Mouse (Mus musculus) heart, embryonic 14.5 days (tissue): ENCODE data around the gene Spns2. TPM values are rescaled to one million over a fixed set of nuclear protein-coding genes. Genes with fewer than 3 reads are reported as not detected.

Source experiments
- ATAC-seq: fragments of 200-750 bp; cut with Nextera tagmentation; 2 replicates; pipeline ENCODE4 v1.8.0; 2017; ENCODE audit warnings: low read depth, moderate TSS enrichment; ENCODE audit not compliant: insufficient number of reproducible peaks, insufficient read depth, low FRiP score
- H3K27ac ChIP-seq, 2 experiments: fragments of 200-500 bp in 1 of 2; fragments of 300-500 bp in 1 of 2; sonication (generic) in 1 of 2; replicated peaks in 1 of 2; 2 replicates each; pipeline ENCODE4 v1.5.1; 2012 to 2014; ENCODE audit warnings: low read depth in 2 of 2, low read length in 2 of 2, control low read depth in 1 of 2, mild to moderate bottlenecking in 1 of 2, mixed read lengths in 1 of 2; ENCODE audit not compliant: control insufficient read depth in 1 of 2, insufficient read depth in 1 of 2
- H3K27me3 ChIP-seq: fragments of 300-500 bp; sonication (generic); 2 replicates; pipeline ENCODE4 v1.6.1; 2014; ENCODE audit warnings: mild to moderate bottlenecking, low read length, control low read depth; ENCODE audit not compliant: control insufficient read depth, insufficient read depth
- H3K36me3 ChIP-seq: fragments of 300-500 bp; sonication (generic); 2 replicates; pipeline ENCODE4 v1.6.1; 2014; ENCODE audit warnings: mild to moderate bottlenecking, control low read depth, low read length, mixed read lengths; ENCODE audit not compliant: control insufficient read depth, insufficient read depth
- H3K4me1 ChIP-seq, 2 experiments: fragments of 200-500 bp in 1 of 2; fragments of 300-500 bp in 1 of 2; sonication (generic) in 1 of 2; 2 replicates each; pipeline ENCODE4 v1.6.1; 2012 to 2014; ENCODE audit warnings: low read length in 2 of 2, control low read depth in 1 of 2, mixed read lengths in 1 of 2; ENCODE audit not compliant: control insufficient read depth in 2 of 2, insufficient read depth in 2 of 2
- H3K4me2 ChIP-seq: fragments of 300-500 bp; sonication (generic); 2 replicates; pipeline ENCODE4 v1.6.1; 2014; ENCODE audit warnings: mild to moderate bottlenecking, low read length
- H3K4me3 ChIP-seq, 2 experiments: fragments of 200-500 bp in 1 of 2; fragments of 300-500 bp in 1 of 2; sonication (generic) in 1 of 2; 2 replicates each; pipeline ENCODE4 v1.5.1; 2012 to 2014; ENCODE audit warnings: low read length in 2 of 2, mild to moderate bottlenecking in 2 of 2, control low read depth in 1 of 2, low read depth in 1 of 2, moderate library complexity in 1 of 2; ENCODE audit not compliant: control insufficient read depth in 1 of 2, insufficient read depth in 1 of 2
- H3K9ac ChIP-seq: fragments of 300-500 bp; sonication (generic); 2 replicates; pipeline ENCODE4 v1.6.1; 2014; ENCODE audit warnings: mild to moderate bottlenecking, low read length
- H3K9me3 ChIP-seq: fragments of 300-500 bp; sonication (generic); 2 replicates; pipeline ENCODE4 v1.6.1; 2016; ENCODE audit warnings: low read length, control low read depth; ENCODE audit not compliant: control insufficient read depth
- WGBS: fragments of 180-500 bp; shearing (Covaris S2); extraction: QIAGEN DNeasy Blood & Tissue Kit; methylation state at CpG from one replicate; pipeline ENCODE4 v1.1.7; 2014; 5-methylcytosine and 5-hydroxymethylcytosine counted together
- polyA plus RNA-seq: library from polyadenylated mRNA; unstranded; fragments of >200 nt; fragmentation: Nextera tagmentation; extraction: Ambion mirVana; gene quantifications from 2 replicates; pipeline ENCODE4 v1.2.1, GENCODE M21; 2014

Gene Spns2
- polyA plus RNA-seq, 1 experiment from 2014 or later, result 3.7 TPM

DNA sequence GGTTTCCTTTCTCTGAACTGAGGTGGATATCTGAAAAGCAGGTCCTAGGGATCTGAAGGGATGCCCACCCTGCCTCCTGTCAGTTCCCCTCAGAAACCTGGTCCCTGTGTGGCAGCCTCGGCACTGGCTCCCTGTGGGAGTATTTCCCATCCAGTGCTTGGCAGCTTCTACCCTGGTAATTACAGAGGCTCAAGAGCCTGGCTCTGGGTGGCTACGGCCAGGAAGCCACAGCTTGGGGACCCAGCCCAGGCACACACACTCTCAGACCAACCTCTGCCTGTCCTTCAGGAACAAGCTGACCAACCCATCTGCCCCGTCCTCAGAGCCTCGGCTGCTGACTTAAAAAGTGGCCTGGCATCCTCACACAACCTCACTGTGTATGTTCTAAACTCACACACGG, 8.4 kb downstream of the Spns2 start:
- Histone ChIP-seq H3K27me3 (no peaks in the 10 kb centered on the region), H3K9ac (no peak overlapping the region), H3K9me3 (no peaks in the 10 kb centered on the region), H3K4me1 (peaks cover 15 to 16% of the 10 kb centered on the region in 2 experiments), H3K36me3 (no peaks in the 10 kb centered on the region), H3K4me3 (no peak overlapping the region), H3K27ac (no peak overlapping the region), H3K4me2 (no peak overlapping the region)
- 74% methylated on average over 5 of the region's 5 CpGs for WGBS
- no peak for ATAC-seq

DNA sequence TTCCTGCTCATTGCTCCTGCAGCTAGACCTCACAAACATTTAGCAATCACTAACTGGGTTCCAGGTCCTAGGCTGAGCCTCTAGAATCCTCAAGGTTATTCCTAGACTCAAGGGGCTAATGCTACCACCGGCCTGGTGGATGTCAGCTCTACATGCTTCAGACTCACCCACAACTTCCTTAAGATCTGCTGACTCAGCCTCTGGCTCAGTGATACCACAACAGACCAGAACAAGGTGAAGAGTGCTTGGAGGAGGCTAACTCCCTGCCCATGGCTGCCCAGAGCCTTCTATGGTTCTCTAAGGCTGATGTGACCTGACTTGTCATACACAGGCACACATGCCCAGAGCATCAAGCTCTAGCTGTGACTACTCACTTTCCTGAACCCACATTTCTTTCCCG, 10.2 kb downstream of the Spns2 start:
- Histone ChIP-seq H3K27me3 (no peaks in the 10 kb centered on the region), H3K4me3 (no peak overlapping the region), H3K4me2 (no peak overlapping the region), H3K27ac (no peak overlapping the region), H3K9me3 (no peaks in the 10 kb centered on the region), H3K4me1 (peaks cover 15 to 20% of the 10 kb centered on the region in 2 experiments), H3K36me3 (no peaks in the 10 kb centered on the region), H3K9ac (no peak overlapping the region)
- ATAC-seq, result no peak
- 60% methylated on average over 2 of the region's 2 CpGs for WGBS

DNA sequence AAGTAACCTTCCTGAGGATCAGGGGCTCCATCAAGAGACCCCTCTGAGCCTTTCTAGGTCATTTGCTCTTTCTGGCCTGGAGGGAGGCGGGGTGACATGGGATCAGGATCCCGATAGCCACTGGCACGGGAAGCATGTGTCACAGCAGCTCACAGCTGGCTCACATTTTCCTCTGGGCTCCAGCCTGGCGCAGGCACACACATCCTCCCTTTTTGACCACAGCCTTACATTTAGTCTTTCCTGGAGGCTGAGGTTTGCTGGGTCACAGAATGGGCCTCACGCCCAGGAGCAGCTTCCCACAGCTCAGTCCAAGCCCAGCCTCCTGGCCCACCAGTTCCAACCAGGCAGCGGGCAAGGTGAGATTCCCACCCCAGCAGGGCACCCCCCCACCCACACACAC, 11.5 kb downstream of the Spns2 start:
- no peaks in the 10 kb centered on the region for H3K36me3 ChIP-seq
- no peak overlapping the region for H3K4me2 ChIP-seq
- peaks cover 15 to 20% of the 10 kb centered on the region in 2 experiments for H3K4me1 ChIP-seq
- WGBS, result 55% methylated on average over 6 of the region's 6 CpGs
- ATAC-seq, result peak; percentile 15; the same call in 1 of the 2 replicates
- H3K9ac ChIP-seq, result no peak overlapping the region
- no peak overlapping the region for H3K4me3 ChIP-seq
- H3K9me3 ChIP-seq, result no peaks in the 10 kb centered on the region
- H3K27ac ChIP-seq, result peak overlapping the region; percentile 9 to 66
- no peaks in the 10 kb centered on the region for H3K27me3 ChIP-seq

DNA sequence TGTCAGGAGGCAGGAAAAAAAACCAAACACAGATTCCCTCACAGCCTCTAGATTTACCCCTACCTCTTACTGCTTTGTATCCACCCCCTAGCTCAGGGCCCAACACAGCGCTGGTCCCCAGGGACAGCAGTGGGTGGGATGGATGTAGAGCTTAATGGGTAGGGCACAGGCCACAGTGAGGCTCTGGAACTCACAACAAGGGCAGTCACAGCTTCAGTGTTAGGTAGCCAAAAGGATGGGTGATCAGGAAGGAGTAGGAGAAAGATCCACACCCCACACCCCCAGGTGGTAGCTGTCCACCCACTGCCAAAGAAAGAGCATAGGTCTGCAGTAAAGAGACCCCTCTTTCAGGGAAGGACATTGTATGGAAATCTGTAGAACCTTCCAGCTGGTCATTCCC, 12.1 kb downstream of the Spns2 start:
- Histone ChIP-seq H3K4me1 (peaks cover 13 to 20% of the 10 kb centered on the region in 2 experiments), H3K9me3 (no peaks in the 10 kb centered on the region), H3K4me3 (no peak overlapping the region), H3K4me2 (no peak overlapping the region), H3K36me3 (no peaks in the 10 kb centered on the region), H3K27me3 (no peaks in the 10 kb centered on the region), H3K9ac (no peak overlapping the region), H3K27ac (peak overlapping the region; percentile 9 to 66; a peak in 3 of 4 replicates)
- WGBS, result 89% methylated on average over 1 of the region's 1 CpGs
- ATAC-seq, result no peak

DNA sequence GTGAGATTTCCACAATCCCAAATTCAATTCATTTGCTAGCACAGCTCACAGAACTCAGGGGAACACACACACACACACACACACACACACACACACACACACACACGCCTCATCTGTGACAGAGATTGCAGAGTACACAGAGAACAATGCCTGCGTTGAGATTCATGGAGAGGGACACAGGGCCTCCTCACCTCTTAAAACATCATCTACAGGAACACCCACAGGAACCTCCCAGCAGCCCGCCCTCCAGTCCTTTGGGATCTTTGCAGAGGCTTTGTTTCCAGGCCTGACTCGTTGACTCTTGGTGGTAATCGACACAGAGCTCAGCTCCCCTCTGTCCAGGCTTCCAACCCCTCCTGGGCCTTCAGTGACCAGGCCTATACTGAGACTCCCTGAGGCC, 12.5 kb downstream of the Spns2 start:
- Histone ChIP-seq H3K4me2 (no peak overlapping the region), H3K9ac (no peak overlapping the region), H3K27ac (peak overlapping the region in 1 of 2 experiments; percentile 66; a peak in 2 of 4 replicates), H3K27me3 (no peaks in the 10 kb centered on the region), H3K9me3 (no peaks in the 10 kb centered on the region), H3K4me1 (peaks cover 11 to 17% of the 10 kb centered on the region in 2 experiments), H3K4me3 (no peak overlapping the region), H3K36me3 (no peaks in the 10 kb centered on the region)
- ATAC-seq, result no peak
- 37% methylated on average over 5 of the region's 5 CpGs for WGBS

DNA sequence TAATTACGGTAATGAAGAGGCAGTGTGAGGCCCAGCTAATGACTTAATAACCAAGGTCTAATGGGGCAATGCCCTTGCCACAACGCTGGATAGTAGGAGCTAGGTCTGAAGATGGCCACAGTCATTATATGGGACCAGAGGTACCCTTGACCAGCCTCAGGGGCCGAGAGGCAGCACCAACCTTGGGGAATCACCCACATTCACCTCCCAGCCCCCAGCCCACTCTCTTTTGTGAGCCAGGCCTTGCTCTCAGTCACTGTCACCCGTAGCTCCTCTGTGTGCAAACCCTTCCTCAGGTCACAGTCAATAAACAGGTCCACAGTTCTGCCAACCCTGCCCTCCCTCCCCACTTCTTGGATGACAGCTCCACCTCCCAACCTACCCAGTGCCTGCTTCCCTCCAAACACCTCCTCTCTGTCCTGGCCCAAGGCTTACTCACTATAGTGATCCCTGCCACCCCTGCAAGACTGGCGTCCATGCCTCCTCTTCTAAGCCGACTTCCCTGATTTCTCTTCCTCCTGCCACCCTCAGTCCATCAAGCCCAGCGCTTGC, 13.6 kb downstream of the Spns2 start:
- no peak overlapping the region for H3K27ac ChIP-seq

DNA sequence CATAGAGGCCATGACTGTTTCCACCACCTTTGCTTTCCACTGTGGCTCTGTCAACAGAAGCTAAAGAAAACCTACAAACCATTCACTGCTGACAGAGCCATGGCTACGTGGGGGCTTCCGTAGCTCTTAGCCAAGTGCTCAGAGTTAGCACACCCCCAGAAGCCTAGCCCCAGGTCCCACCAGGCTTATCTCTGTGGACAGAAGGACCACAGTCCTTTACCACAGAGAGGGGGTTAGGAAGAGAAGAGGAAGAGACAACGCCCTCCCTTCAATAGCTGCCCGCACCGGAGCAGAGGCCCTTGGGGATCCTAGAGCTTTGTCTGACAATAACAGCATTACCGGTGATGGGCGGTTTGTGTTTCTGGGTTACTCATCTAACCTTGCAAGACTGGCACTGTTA, 14.3 kb downstream of the Spns2 start:
- H3K27me3 ChIP-seq, result no peaks in the 10 kb centered on the region
- H3K4me2 ChIP-seq, result no peak overlapping the region
- ATAC-seq, result no peak
- 62% methylated on average over 7 of the region's 7 CpGs for WGBS
- H3K36me3 ChIP-seq, result no peaks in the 10 kb centered on the region
- no peak overlapping the region for H3K4me3 ChIP-seq
- H3K27ac ChIP-seq, result no peak overlapping the region; a peak in 1 of 4 replicates
- H3K9me3 ChIP-seq, result no peaks in the 10 kb centered on the region
- peaks cover 7 to 15% of the 10 kb centered on the region in 2 experiments; a peak in 3 of 4 replicates for H3K4me1 ChIP-seq
- no peak overlapping the region for H3K9ac ChIP-seq

More for the DNA sequence above, 13.6 kb downstream of the Spns2 start:
- peaks cover 7 to 13% of the 10 kb centered on the region in 2 experiments; a peak in 3 of 4 replicates for H3K4me1 ChIP-seq
- no peaks in the 10 kb centered on the region for H3K36me3 ChIP-seq
- no peaks in the 10 kb centered on the region for H3K9me3 ChIP-seq
- H3K9ac ChIP-seq, result no peak overlapping the region
- 88% methylated on average over 7 of the region's 7 CpGs for WGBS
- no peaks in the 10 kb centered on the region for H3K27me3 ChIP-seq
- ATAC-seq, result no peak
- H3K4me2 ChIP-seq, result no peak overlapping the region
- no peak overlapping the region for H3K4me3 ChIP-seq

DNA sequence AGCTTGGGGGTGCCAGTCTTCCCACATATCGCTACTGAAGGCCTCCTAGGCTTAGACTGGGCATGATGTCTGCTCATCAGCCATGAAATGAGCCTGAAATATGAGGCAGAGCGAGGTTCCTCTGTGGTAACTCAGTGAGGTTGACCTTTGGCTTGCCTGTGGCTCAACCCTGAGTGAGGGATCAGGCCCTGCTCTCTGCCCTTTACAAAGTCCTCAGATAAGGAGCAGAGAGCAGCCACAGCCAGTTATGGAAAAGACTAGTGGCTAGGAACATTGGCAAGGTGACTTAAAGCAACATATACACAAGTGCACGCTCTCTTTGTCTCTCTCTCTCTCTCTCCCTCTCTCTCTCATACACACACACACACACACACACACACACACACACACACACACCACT, 14.8 kb downstream of the Spns2 start:
- Histone ChIP-seq H3K36me3 (no peaks in the 10 kb centered on the region), H3K4me3 (no peak overlapping the region), H3K9ac (no peak overlapping the region), H3K9me3 (no peaks in the 10 kb centered on the region), H3K4me1 (peaks cover 8 to 19% of the 10 kb centered on the region in 2 experiments), H3K27me3 (no peaks in the 10 kb centered on the region), H3K27ac (0 out of 4 replicates have a peak overlapping the region, but pooled peaks of 1 of the 2 experiments have one; percentile 47), H3K4me2 (no peak overlapping the region)
- WGBS, result 68% methylated on average over 3 of the region's 3 CpGs
- ATAC-seq, result no peak
